Mouse (Mus musculus) frontal cortex, postnatal 36 days (tissue): Measurements from ENCODE around the gene Zfp988.
"Not testable (repeated sequence)": the region's sequence is repeated elsewhere in the genome, so short reads cannot be mapped to it uniquely, and the experiment has no call there.

Source experiments
- DNase-seq, 2 experiments: peaks; one replicate each; pipeline ENCODE4 v3.0.0; 2022; ENCODE audit warnings: low spot score in 2 of 2

Gene Zfp988

GRCm38 (mm10) chr4:147343042-147343908, 37.8 kb downstream of the Zfp988 start:
- DNase-seq = not testable (repeated sequence)

DNA sequence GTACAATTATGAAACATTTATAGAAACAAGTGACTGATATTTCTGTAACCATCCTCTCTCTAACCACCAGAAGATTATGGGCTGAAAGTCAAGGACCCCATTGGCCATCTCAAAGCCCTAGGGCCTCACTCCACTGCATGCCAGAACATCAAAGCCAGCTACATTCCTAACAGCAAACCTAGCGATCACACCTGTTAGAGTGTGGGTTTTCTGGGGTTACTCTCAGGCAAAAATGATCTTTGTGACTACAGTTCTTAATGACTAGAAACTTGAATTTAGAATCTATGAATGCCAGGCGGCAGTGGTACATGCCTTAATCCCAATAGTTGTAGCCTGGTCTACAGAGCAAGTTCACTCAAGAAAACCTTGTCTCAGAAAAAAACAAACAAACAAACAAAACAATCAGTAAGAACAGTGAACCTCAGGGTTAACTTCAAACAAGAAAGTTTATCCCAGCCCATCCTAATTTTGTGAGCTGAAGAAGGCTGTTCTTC, 39.6 kb downstream of the Zfp988 start:
- DNase-seq = not testable (repeated sequence)

- DNase-seq = not testable (repeated sequence)
Observed at GRCm38 (mm10) chr4:147346361-147347035, 41.0 kb downstream of the Zfp988 start.

DNA sequence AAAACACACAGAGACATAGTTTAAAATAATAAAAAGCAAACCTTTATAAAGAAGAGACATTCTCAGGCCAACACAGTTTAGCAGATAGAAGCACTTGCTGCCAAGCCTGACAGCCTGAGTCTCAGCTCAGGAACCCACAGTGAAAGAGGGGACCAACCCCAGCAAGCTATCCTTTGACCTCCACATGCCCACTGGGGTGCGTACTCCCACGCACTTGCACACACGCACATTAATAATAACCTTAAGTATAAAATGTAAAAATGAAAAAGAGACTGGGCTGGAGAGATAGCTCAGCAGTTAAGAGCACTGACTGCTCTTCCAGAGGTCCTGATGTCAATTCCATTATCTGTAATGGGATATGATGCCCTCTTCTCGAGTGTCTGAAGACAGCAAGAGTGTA, 41.8 kb downstream of the Zfp988 start:
- DNase-seq = not testable (repeated sequence)

DNA sequence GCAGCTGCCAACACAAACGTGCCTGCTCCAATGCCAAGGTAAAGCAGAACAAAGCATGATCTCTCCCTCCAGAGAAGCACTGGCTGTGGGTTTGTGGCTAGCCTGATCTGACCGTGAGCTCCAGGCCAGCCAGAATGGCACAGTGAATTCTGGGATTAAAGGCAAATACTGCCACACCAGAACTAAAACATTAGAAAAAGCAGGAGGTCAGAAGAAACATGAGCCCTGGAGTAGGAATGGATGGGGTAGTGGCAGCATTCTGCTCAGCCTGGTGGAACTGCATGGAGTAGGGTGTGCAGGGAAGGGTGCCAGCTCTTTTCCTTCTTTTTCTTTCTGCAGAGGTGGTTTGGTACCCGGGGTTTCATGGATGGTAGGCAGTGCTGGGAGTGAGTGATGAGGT, 42.4 kb downstream of the Zfp988 start:
- not testable (repeated sequence) for DNase-seq

DNA sequence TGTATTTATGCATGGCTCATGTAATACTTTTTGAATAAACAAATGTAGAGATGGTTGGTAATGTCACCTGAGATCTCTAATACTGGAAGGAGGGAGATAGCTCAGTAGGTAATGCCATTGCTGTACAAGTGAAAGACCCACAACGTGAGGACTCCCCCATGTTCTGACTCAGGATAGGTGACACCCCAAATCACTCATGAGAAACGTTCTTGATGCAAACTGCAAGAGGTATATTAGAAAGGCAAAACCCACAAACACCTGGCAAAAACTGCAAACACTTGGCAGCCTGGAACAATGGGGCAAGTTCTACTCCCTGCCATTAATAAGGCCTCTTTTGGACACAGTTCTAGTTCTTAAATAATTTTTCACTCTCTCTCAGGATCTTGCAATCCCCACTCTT, 42.9 kb downstream of the Zfp988 start:
- DNase-seq = not testable (repeated sequence)

- not testable (repeated sequence) for DNase-seq
Observed at GRCm38 (mm10) chr4:147348906-147349686, 43.6 kb downstream of the Zfp988 start.

GRCm38 (mm10) chr4:147349687-147350415, 44.4 kb downstream of the Zfp988 start:
- not testable (repeated sequence) for DNase-seq

DNA sequence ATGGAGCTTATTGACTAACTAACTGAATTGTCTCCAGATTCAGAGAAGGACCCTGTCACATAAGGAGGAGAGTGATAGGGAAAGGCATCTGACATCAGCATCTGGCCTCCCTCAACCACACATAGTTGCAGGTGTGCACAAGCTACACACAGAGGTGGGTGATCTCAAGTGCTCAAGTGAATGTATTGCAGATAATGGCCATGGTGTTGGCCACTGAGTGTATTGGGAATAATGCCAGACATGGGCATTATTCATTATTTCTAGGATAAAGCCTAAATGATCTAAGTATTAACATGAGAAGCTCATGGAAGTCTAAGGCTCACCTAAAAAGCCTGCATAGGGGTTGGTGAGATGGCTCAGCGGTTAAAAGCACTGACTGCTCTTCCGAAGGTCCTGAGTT, 45.1 kb downstream of the Zfp988 start:
- DNase-seq = not testable (repeated sequence)

- DNase-seq = not testable (repeated sequence)
Observed at GRCm38 (mm10) chr4:147351376-147351980, 46.0 kb downstream of the Zfp988 start.

DNA sequence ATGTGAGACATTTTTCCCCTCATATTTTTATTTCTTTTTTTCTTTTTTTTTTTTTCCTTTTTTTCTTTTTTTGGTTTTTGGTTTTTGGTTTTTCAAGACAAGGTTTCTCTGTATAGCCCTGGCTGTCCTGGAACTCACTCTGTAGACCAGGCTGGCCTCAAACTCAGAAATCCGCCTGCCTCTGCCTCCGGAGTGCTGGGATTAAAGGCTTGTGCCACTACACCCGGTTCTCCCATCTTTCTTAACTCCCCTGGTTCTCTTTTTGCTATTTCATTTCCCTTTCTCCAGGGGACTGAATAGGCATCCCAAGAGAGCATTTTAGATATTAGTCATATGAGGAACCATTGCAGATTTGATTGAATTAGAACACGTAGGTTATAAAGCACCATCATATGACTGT, 48.2 kb downstream of the Zfp988 start:
- DNase-seq = not testable (repeated sequence)

DNA sequence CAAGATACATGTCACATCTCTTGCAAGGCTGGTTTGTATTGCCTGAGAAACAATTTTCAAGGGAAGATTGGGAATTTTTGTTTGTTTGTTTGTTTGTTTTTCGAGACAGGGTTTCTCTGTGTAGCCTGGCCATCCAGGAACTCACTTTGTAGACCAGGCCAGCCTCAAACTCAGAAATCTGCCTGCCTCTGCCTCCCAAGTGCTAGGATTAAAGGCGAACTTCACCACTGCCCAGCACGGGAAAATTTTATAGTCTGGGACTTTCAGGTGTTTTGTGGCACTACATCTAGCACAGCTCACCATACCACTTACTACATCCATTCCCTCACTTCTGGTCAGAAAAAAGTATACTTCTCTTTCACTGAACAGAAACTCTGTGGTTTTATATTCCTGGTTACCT, 50.6 kb downstream of the Zfp988 start:
- not testable (repeated sequence) for DNase-seq

- DNase-seq = not testable (repeated sequence)
Observed at GRCm38 (mm10) chr4:147357195-147357594, 51.7 kb downstream of the Zfp988 start.

DNA sequence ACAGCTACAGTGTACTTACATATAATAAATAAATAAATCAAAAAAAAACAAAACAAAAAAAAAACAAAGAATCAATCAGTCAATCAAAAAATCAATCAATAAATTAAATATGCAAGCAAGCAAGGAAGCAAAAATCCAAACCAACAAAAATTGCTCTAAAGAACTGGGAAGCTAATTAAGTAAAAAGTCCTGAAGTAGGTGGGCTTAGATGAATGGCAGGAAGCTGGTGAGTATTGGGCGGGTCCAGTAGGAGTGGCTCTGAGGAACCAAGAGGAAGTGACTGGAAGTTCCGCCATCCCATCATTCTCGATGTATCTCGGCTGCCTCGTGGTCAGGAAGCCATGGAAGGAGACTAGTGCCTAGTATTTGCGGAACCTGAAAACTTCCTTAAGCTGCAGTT, 55.5 kb downstream of the Zfp988 start, which contains the start of gene Zfp978:
TSS of gene Zfp978 (plus strand) at position 301 of the 400 bp plus-strand sequence.
- DNase-seq = not testable (repeated sequence)

DNA sequence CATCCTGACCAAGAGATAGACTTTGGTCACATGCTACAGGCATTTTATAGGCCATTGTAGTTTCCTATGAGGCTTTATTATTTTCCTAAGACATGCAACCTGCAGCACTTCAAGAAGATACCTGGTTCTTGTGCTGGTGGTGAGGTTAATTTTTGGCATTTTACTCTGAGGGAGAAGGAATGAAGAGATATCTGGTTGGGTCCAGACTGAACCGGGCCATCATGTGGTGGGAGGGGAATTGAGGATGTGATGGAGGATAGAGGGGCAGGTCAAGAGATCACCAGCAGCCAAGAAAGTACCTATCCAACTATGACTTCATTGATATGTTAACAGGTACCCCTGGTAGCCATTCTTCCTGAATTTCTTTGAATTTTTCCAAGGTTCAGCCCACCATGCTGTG, 56.4 kb downstream of the Zfp988 start:
- not testable (repeated sequence) for DNase-seq

DNA sequence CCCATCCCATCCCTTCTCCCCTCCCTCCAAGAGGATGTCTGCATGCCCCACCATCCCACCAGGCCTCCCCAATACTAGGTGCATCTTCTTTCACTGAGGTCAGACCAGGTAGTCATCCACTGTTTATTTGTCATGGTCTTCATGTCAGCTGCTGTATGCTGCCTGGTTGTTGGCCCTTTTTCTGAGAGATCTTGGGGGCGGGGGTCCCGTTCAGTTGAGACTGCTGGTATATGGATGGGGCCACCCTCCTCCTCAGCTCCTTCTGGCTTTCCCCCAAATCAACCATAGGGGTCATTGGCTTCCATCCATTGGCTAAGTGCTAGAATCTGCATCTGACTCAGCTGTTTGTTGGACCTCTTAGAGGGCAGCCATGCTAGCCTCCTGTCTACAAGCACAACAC, 64.1 kb downstream of the Zfp988 start:
- not testable (repeated sequence) for DNase-seq

GRCm38 (mm10) chr4:147383199-147383598, 77.7 kb downstream of the Zfp988 start:
- not testable (repeated sequence) for DNase-seq
